Mouse (Mus musculus) lung, adult 2 months (tissue): Measurements from ENCODE around the gene Hspbap1.

Source experiments
- CTCF ChIP-seq: fragments of 200-500 bp; IDR thresholded peaks from 2 replicates; pipeline ENCODE4 v1.5.1; 2011; ENCODE audit warnings: mild to moderate bottlenecking, low read length, control low read depth; ENCODE audit not compliant: insufficient read depth
- POLR2A ChIP-seq: fragments of 200-500 bp; IDR thresholded peaks from 2 replicates; pipeline ENCODE4 v1.6.1; 2011; ENCODE audit warnings: low read depth, mild to moderate bottlenecking, control low read depth, low read length, borderline replicate concordance; ENCODE audit errors: extremely low read depth

DNA sequence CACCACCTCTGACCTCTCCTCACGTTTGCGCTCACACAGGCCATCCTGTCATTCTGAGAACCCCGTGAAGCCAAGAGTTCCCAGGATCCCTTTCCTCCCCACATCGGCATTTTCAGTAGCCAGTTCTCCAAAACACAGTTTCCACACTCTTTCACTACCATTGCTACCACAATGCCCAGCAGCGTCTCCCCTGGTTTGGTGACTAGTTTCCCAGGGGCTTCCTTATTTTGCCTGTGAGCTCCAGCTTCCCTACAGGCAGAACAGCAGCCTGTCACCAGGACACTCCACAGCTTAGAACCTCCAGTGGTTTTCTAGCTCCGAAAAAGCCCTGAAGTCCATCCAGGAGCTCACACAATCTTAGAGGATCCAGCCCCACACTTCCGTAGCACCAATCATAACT lies 20.8 kb upstream of the Hspbap1 start:
- no peak for TF ChIP-seq CTCF
- TF ChIP-seq POLR2A = no peak
